8 mouse cellular contexts compared by ENCODE assay signal in the genomic region with DNA sequence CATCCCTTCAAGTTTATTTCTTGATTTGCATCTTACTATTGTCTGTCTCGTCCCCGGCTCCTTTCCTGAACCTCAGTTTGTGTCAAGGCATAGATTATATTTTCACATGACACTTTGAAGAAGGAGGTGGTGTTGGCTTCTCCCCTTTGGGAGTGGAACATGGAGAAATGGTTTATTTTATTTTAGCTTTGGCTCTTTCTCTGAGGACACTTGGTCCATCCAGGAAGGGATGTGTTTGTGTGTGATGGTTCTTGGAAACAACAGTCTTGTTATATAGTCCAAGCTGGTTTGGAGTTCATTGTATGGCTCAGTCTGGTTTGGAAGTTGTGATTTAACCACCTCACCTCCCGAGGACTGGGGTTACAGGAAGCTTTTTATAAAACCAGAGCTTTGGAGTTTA. TPM values are rescaled to one million over a fixed set of nuclear protein-coding genes. Genes with fewer than 3 reads are reported as not detected.
DNase-seq lines count a peak whose midpoint lies in the region; ATAC-seq and TF ChIP-seq lines count a peak whose summit lies in the region.
"Had no signal": no experiment of that assay in that cellular context is flagged by ENCODE, and none has a peak within 500 bp of the region (broad histone marks: within the 10 kb centered on the region; RNA-seq: fewer than 3 reads in every experiment).

No protein-coding gene starts in this region.

- peak overlapping the region; percentile 73 for H3K4me3 ChIP-seq in lung, embryonic 16.5 days (ENCODE audit: low read length)
- peak overlapping the region; percentile 81 for H3K4me3 ChIP-seq in forebrain, embryonic 14.5 days (ENCODE audit: low read depth, low read length)
- peak overlapping the region; percentile 61 for H3K4me3 ChIP-seq in limb, embryonic 14.5 days (replicated peaks; ENCODE audit: low read length)
- H3K4me3 ChIP-seq in stomach, embryonic 15.5 days (replicated peaks), result peak overlapping the region; percentile 74

- DNase-seq in lung, postnatal 4 days, result no peak
- no peak for DNase-seq in forebrain, embryonic 14.5 days (ENCODE audit: low spot score)
- no peak for DNase-seq in limb, embryonic 14.5 days (ENCODE audit: low spot score)
- DNase-seq in adrenal gland, postnatal 4 days (ENCODE audit: low spot score in 2 of 2), result no peak
- no peak for DNase-seq in thymus, postnatal 36 days
- DNase-seq: thymus, adult 2 months had no signal

- peaks cover 7% of the 10 kb centered on the region; the same call in 1 of the 2 replicates for H3K4me1 ChIP-seq in lung, embryonic 16.5 days (replicated peaks; ENCODE audit: control insufficient read depth, insufficient read depth, low read length)
- H3K4me1 ChIP-seq in forebrain, embryonic 14.5 days (ENCODE audit: control insufficient read depth, insufficient read depth, low read length), result peaks cover 5% of the 10 kb centered on the region
- H3K4me1 ChIP-seq in limb, embryonic 14.5 days (ENCODE audit: control insufficient read depth, insufficient read depth, low read length), result no peaks in the 10 kb centered on the region
- H3K4me1 ChIP-seq in stomach, embryonic 15.5 days, result 0 out of 2 replicates have a peak, but pooled peaks cover 5% of the 10 kb centered on the region

- H3K27ac ChIP-seq in lung, embryonic 16.5 days (ENCODE audit: low read length), result no peak overlapping the region
- no peak overlapping the region for H3K27ac ChIP-seq in forebrain, embryonic 14.5 days (ENCODE audit: low read depth, low read length)
- H3K27ac ChIP-seq in limb, embryonic 14.5 days (replicated peaks; ENCODE audit: low read depth, low read length), result no peak overlapping the region
- H3K27ac ChIP-seq in stomach, embryonic 15.5 days, result no peak overlapping the region

- 35% methylated on average over 3 of the region's 3 CpGs for WGBS in lung, embryonic 16.5 days
- 34% methylated on average over 3 of the region's 3 CpGs for WGBS in forebrain, embryonic 14.5 days
- 57% methylated on average over 3 of the region's 3 CpGs for WGBS in limb, embryonic 14.5 days
- 36% methylated on average over 3 of the region's 3 CpGs for WGBS in stomach, embryonic 15.5 days

- H3K27me3 ChIP-seq in lung, embryonic 16.5 days (ENCODE audit: control insufficient read depth, insufficient read depth, low read depth, low read length), result peaks cover 13% of the 10 kb centered on the region
- no peaks in the 10 kb centered on the region for H3K27me3 ChIP-seq in forebrain, embryonic 14.5 days (replicated peaks; ENCODE audit: control insufficient read depth, insufficient read depth, low read length)
- H3K27me3 ChIP-seq in limb, embryonic 14.5 days (ENCODE audit: control insufficient read depth, insufficient read depth, low read length), result peaks cover 15% of the 10 kb centered on the region
- 0 out of 2 replicates have a peak, but pooled peaks cover 4% of the 10 kb centered on the region for H3K27me3 ChIP-seq in stomach, embryonic 15.5 days (replicated peaks)

- H3K4me2 ChIP-seq in lung, embryonic 16.5 days (ENCODE audit: low read depth, low read length), result peak overlapping the region; percentile 88
- H3K4me2 ChIP-seq in forebrain, embryonic 14.5 days (ENCODE audit: low read length), result peak overlapping the region; percentile 71
- peak overlapping the region; percentile 97 for H3K4me2 ChIP-seq in limb, embryonic 14.5 days (replicated peaks; ENCODE audit: low read depth, low read length, severe bottlenecking)
- H3K4me2 ChIP-seq in stomach, embryonic 15.5 days, result peak overlapping the region; percentile 96

- no peaks in the 10 kb centered on the region for H3K36me3 ChIP-seq in lung, embryonic 16.5 days (ENCODE audit: control insufficient read depth, insufficient read depth, low read length)
- H3K36me3 ChIP-seq in forebrain, embryonic 14.5 days (ENCODE audit: control insufficient read depth, insufficient read depth, low read length), result no peaks in the 10 kb centered on the region
- no peaks in the 10 kb centered on the region for H3K36me3 ChIP-seq in limb, embryonic 14.5 days (ENCODE audit: control insufficient read depth, insufficient read depth, low read length)
- no peaks in the 10 kb centered on the region for H3K36me3 ChIP-seq in stomach, embryonic 15.5 days

- no peaks in the 10 kb centered on the region for H3K9me3 ChIP-seq in lung, embryonic 16.5 days (ENCODE audit: control insufficient read depth, low read length)
- no peaks in the 10 kb centered on the region for H3K9me3 ChIP-seq in forebrain, embryonic 14.5 days (replicated peaks; ENCODE audit: control insufficient read depth, low read length)
- H3K9me3 ChIP-seq in limb, embryonic 14.5 days (ENCODE audit: control insufficient read depth, low read length), result 0 out of 2 replicates have a peak, but pooled peaks cover 4% of the 10 kb centered on the region
- no peaks in the 10 kb centered on the region for H3K9me3 ChIP-seq in stomach, embryonic 15.5 days

- ATAC-seq in lung, embryonic 16.5 days (ENCODE audit: low read depth), result no peak
- no peak for ATAC-seq in forebrain, embryonic 14.5 days
- no peak for ATAC-seq in limb, embryonic 14.5 days (ENCODE audit: low FRiP score, low read depth)
- no peak for ATAC-seq in stomach, embryonic 15.5 days (ENCODE audit: insufficient read depth, low FRiP score, low read depth)

- no peak for TF ChIP-seq POLR2A in limb, embryonic 14.5 days (IDR thresholded peaks at IDR 0.05; ENCODE audit: borderline replicate concordance, extremely low read depth, insufficient read depth, insufficient read length)

- no peak overlapping the region; the same call in 1 of the 2 replicates for H3K9ac ChIP-seq in lung, embryonic 16.5 days (ENCODE audit: low read length)
- peak overlapping the region; percentile 83 for H3K9ac ChIP-seq in forebrain, embryonic 14.5 days (ENCODE audit: low read length)
- no peak overlapping the region for H3K9ac ChIP-seq in limb, embryonic 14.5 days (ENCODE audit: low read depth, low read length, severe bottlenecking)
- H3K9ac ChIP-seq in stomach, embryonic 15.5 days, result no peak overlapping the region

RNA-seq across cellular contexts. Expression of gene Unc13b, which starts 0.9 kb away (rescaled TPM):
- 5.4 and 6.5 TPM in 2 replicates for polyA plus RNA-seq in lung, embryonic 16.5 days (2015; fragmentation: Nextera tagmentation; extraction: Ambion mirVana)
- polyA plus RNA-seq in forebrain, embryonic 14.5 days (2014; fragmentation: Nextera tagmentation; extraction: Ambion mirVana), result 8.1 and 12.3 TPM in 2 replicates
- 6.7 and 7.2 TPM in 2 replicates for polyA plus RNA-seq in limb, embryonic 14.5 days (2012; rRNA removed)
- 2.4 and 2.5 TPM in 2 replicates for polyA plus RNA-seq in limb, embryonic 14.5 days (2014; fragmentation: Nextera tagmentation; extraction: Ambion mirVana)
- 7.8 and 9.1 TPM in 2 replicates for polyA plus RNA-seq in stomach, embryonic 15.5 days (2015; fragmentation: Nextera tagmentation; extraction: Ambion mirVana)
- total RNA-seq in adrenal gland, postnatal 4 days (2021), result 10 to 100 TPM; 14.0 to 17.4 TPM

RNA-seq across cellular contexts. Expression of gene Fam214b, which starts 13.7 kb away (rescaled TPM):
- polyA plus RNA-seq in lung, embryonic 16.5 days (2015; fragmentation: Nextera tagmentation; extraction: Ambion mirVana), result 9.6 and 11.7 TPM in 2 replicates
- 19.3 and 26.7 TPM in 2 replicates for polyA plus RNA-seq in forebrain, embryonic 14.5 days (2014; fragmentation: Nextera tagmentation; extraction: Ambion mirVana)
- 22.1 and 24.1 TPM in 2 replicates for polyA plus RNA-seq in limb, embryonic 14.5 days (2012; rRNA removed)
- polyA plus RNA-seq in limb, embryonic 14.5 days (2014; fragmentation: Nextera tagmentation; extraction: Ambion mirVana), result 9.5 and 11.6 TPM in 2 replicates
- 11.9 and 13.2 TPM in 2 replicates for polyA plus RNA-seq in stomach, embryonic 15.5 days (2015; fragmentation: Nextera tagmentation; extraction: Ambion mirVana)
- total RNA-seq in adrenal gland, postnatal 4 days (2021), result 10 to 100 TPM; 37.6 to 40.8 TPM

RNA-seq across cellular contexts. Expression of gene Stoml2, which starts 28.2 kb away (rescaled TPM):
- polyA plus RNA-seq in lung, embryonic 16.5 days (2015; fragmentation: Nextera tagmentation; extraction: Ambion mirVana), result 286 and 289 TPM in 2 replicates
- polyA plus RNA-seq in forebrain, embryonic 14.5 days (2014; fragmentation: Nextera tagmentation; extraction: Ambion mirVana), result 302 and 334 TPM in 2 replicates
- 156 and 171 TPM in 2 replicates for polyA plus RNA-seq in limb, embryonic 14.5 days (2012; rRNA removed)
- 316 and 318 TPM in 2 replicates for polyA plus RNA-seq in limb, embryonic 14.5 days (2014; fragmentation: Nextera tagmentation; extraction: Ambion mirVana)
- 303 TPM in 2 replicates for polyA plus RNA-seq in stomach, embryonic 15.5 days (2015; fragmentation: Nextera tagmentation; extraction: Ambion mirVana)
- 100 to 1,000 TPM; 193 to 202 TPM for total RNA-seq in adrenal gland, postnatal 4 days (2021)

RNA-seq across cellular contexts. Expression of gene Pigo, which starts 34.1 kb away (rescaled TPM):
- polyA plus RNA-seq in lung, embryonic 16.5 days (2015; fragmentation: Nextera tagmentation; extraction: Ambion mirVana), result 21.8 and 24.8 TPM in 2 replicates
- 18.1 and 18.2 TPM in 2 replicates for polyA plus RNA-seq in forebrain, embryonic 14.5 days (2014; fragmentation: Nextera tagmentation; extraction: Ambion mirVana)
- polyA plus RNA-seq in limb, embryonic 14.5 days (2012; rRNA removed), result 33.4 and 44.3 TPM in 2 replicates
- 17.6 and 22.1 TPM in 2 replicates for polyA plus RNA-seq in limb, embryonic 14.5 days (2014; fragmentation: Nextera tagmentation; extraction: Ambion mirVana)
- 21.7 and 22.6 TPM in 2 replicates for polyA plus RNA-seq in stomach, embryonic 15.5 days (2015; fragmentation: Nextera tagmentation; extraction: Ambion mirVana)
- total RNA-seq in adrenal gland, postnatal 4 days (2021), result 10 to 100 TPM; 21.7 to 25.0 TPM

RNA-seq across cellular contexts. Expression of gene Fancg, which starts 49.4 kb away (rescaled TPM):
- 22.5 and 24.1 TPM in 2 replicates for polyA plus RNA-seq in lung, embryonic 16.5 days (2015; fragmentation: Nextera tagmentation; extraction: Ambion mirVana)
- polyA plus RNA-seq in forebrain, embryonic 14.5 days (2014; fragmentation: Nextera tagmentation; extraction: Ambion mirVana), result 17.3 and 26.1 TPM in 2 replicates
- polyA plus RNA-seq in limb, embryonic 14.5 days (2012; rRNA removed), result 31.3 and 33.6 TPM in 2 replicates
- polyA plus RNA-seq in limb, embryonic 14.5 days (2014; fragmentation: Nextera tagmentation; extraction: Ambion mirVana), result 20.1 and 20.4 TPM in 2 replicates
- 13.0 and 17.2 TPM in 2 replicates for polyA plus RNA-seq in stomach, embryonic 15.5 days (2015; fragmentation: Nextera tagmentation; extraction: Ambion mirVana)
- 10 to 100 TPM; 11.7 to 14.9 TPM for total RNA-seq in adrenal gland, postnatal 4 days (2021)
